25 mouse cellular contexts compared by ENCODE assay signal in the genomic region with DNA sequence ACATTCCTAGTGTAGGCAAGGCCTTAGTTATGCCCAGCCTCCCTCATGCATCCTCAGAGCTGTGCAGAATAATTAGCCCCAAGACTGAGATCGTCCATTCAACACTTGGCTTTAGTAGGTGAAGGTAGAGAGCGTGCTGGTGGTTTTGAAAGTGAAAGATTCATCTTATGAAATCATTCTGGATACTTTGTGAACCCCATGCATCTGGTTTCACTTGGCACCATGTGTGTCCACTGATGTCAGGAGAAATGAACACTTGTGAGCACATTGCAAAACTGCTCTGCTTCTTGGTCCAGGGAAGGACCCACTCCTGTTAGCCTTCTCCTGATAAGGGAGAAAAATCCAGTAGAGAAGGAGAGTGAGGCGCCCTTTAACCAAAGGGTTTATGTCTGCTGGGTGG. TPM values are rescaled to one million over a fixed set of nuclear protein-coding genes. Genes with fewer than 3 reads are reported as not detected.
DNase-seq lines count a peak whose midpoint lies in the region; ATAC-seq and TF ChIP-seq lines count a peak whose summit lies in the region.
"Had no signal": no experiment of that assay in that cellular context is flagged by ENCODE, and none has a peak within 500 bp of the region (broad histone marks: within the 10 kb centered on the region; RNA-seq: fewer than 3 reads in every experiment).

No protein-coding gene starts in this region.

- 0 out of 2 replicates have a peak overlapping the region, but pooled peaks have one; percentile 21 for H3K27ac ChIP-seq in embryonic facial prominence, embryonic 14.5 days (replicated peaks; ENCODE audit: low read depth, low read length)
- H3K27ac ChIP-seq in embryonic facial prominence, embryonic 10.5 days (replicated peaks), result no peak overlapping the region
- peak overlapping the region; percentile 16; the same call in 1 of the 2 replicates for H3K27ac ChIP-seq in lung, embryonic 16.5 days (ENCODE audit: low read length)
- no peak overlapping the region for H3K27ac ChIP-seq in forebrain, embryonic 10.5 days
- H3K27ac ChIP-seq: forebrain, embryonic 13.5 days; hindbrain, embryonic 15.5 days; intestine, embryonic 15.5 days; limb, embryonic 13.5 days; liver, embryonic 15.5 days; midbrain, embryonic 13.5 days; neural tube, embryonic 13.5 days had no signal

- H3K4me2 ChIP-seq in embryonic facial prominence, embryonic 14.5 days (ENCODE audit: low read depth, low read length), result no peak overlapping the region
- no peak overlapping the region for H3K4me2 ChIP-seq in lung, embryonic 16.5 days (ENCODE audit: low read depth, low read length)
- H3K4me2 ChIP-seq: forebrain, embryonic 13.5 days; heart, embryonic 12.5 days; hindbrain, embryonic 15.5 days; intestine, embryonic 15.5 days; limb, embryonic 13.5 days; liver, embryonic 15.5 days; midbrain, embryonic 13.5 days; neural tube, embryonic 13.5 days had no signal

- no peak for ATAC-seq in embryonic facial prominence, embryonic 14.5 days (ENCODE audit: low read depth)
- ATAC-seq in lung, embryonic 16.5 days (ENCODE audit: low read depth), result no peak
- peak; percentile 45; the same call in 1 of the 2 replicates for ATAC-seq in common myeloid progenitor, adult 5-6 weeks (replicated peaks; ENCODE audit: low read depth, poor library complexity, severe bottlenecking)
- ATAC-seq: forebrain, embryonic 13.5 days; intestine, embryonic 15.5 days; midbrain, embryonic 13.5 days had no signal

- no peaks in the 10 kb centered on the region for H3K27me3 ChIP-seq in embryonic facial prominence, embryonic 14.5 days (replicated peaks; ENCODE audit: control insufficient read depth, insufficient read depth, low read length)
- H3K27me3 ChIP-seq in embryonic facial prominence, embryonic 10.5 days (replicated peaks; ENCODE audit: low read depth, poor library complexity, severe bottlenecking), result no peaks in the 10 kb centered on the region
- H3K27me3 ChIP-seq in lung, embryonic 16.5 days (ENCODE audit: control insufficient read depth, insufficient read depth, low read depth, low read length), result no peaks in the 10 kb centered on the region
- no peaks in the 10 kb centered on the region for H3K27me3 ChIP-seq in forebrain, embryonic 10.5 days (ENCODE audit: poor library complexity, severe bottlenecking)
- H3K27me3 ChIP-seq: forebrain, embryonic 13.5 days; heart, embryonic 12.5 days; hindbrain, embryonic 15.5 days; intestine, embryonic 15.5 days; limb, embryonic 13.5 days; liver, embryonic 15.5 days; midbrain, embryonic 13.5 days; neural tube, embryonic 13.5 days had no signal

- no peak for TF ChIP-seq POLR2A in lung, adult 2 months (IDR thresholded peaks at IDR 0.05; ENCODE audit: borderline replicate concordance, extremely low read depth, low read depth, low read length)

- 64% methylated on average over 3 of the region's 3 CpGs for WGBS in embryonic facial prominence, embryonic 14.5 days
- WGBS in embryonic facial prominence, embryonic 10.5 days, result 96% methylated on average over 3 of the region's 3 CpGs
- WGBS in lung, embryonic 16.5 days, result 79% methylated on average over 3 of the region's 3 CpGs
- WGBS in lung, adult 2 months, result 49% methylated on average over 3 of the region's 3 CpGs
- 94% methylated on average over 3 of the region's 3 CpGs for WGBS in forebrain, embryonic 10.5 days

- 0 out of 2 replicates have a peak, but pooled peaks cover 3% of the 10 kb centered on the region for H3K4me1 ChIP-seq in embryonic facial prominence, embryonic 14.5 days (ENCODE audit: control insufficient read depth, insufficient read depth, low read length)
- no peaks in the 10 kb centered on the region for H3K4me1 ChIP-seq in embryonic facial prominence, embryonic 10.5 days
- H3K4me1 ChIP-seq in lung, embryonic 16.5 days (replicated peaks; ENCODE audit: control insufficient read depth, insufficient read depth, low read length), result no peaks in the 10 kb centered on the region
- H3K4me1 ChIP-seq in lung, adult 2 months (ENCODE audit: control insufficient read depth, insufficient read depth, low read length), result peaks cover 4% of the 10 kb centered on the region; the same call in 1 of the 2 replicates
- no peaks in the 10 kb centered on the region for H3K4me1 ChIP-seq in forebrain, embryonic 10.5 days
- H3K4me1 ChIP-seq: intestine, embryonic 15.5 days had no signal

- peaks cover 6% of the 10 kb centered on the region; the same call in 1 of the 2 replicates for H3K36me3 ChIP-seq in embryonic facial prominence, embryonic 14.5 days (ENCODE audit: control insufficient read depth, insufficient read depth, low read length)
- H3K36me3 ChIP-seq in embryonic facial prominence, embryonic 10.5 days (replicated peaks), result peaks cover 35% of the 10 kb centered on the region
- no peaks in the 10 kb centered on the region for H3K36me3 ChIP-seq in lung, embryonic 16.5 days (ENCODE audit: control insufficient read depth, insufficient read depth, low read length)
- H3K36me3 ChIP-seq in forebrain, embryonic 10.5 days (replicated peaks), result peaks cover 31% of the 10 kb centered on the region
- H3K36me3 ChIP-seq: heart, embryonic 12.5 days; hindbrain, embryonic 15.5 days; intestine, embryonic 15.5 days had no signal

- TF ChIP-seq CTCF in lung, adult 2 months (IDR thresholded peaks at IDR 0.05; ENCODE audit: insufficient read depth, low read length), result no peak

- H3K9me3 ChIP-seq in embryonic facial prominence, embryonic 14.5 days (ENCODE audit: control insufficient read depth, low read length), result no peaks in the 10 kb centered on the region; the same call in 1 of the 2 replicates
- no peaks in the 10 kb centered on the region for H3K9me3 ChIP-seq in embryonic facial prominence, embryonic 10.5 days
- no peaks in the 10 kb centered on the region for H3K9me3 ChIP-seq in lung, embryonic 16.5 days (ENCODE audit: control insufficient read depth, low read length)
- H3K9me3 ChIP-seq in forebrain, embryonic 10.5 days, result peaks cover 4% of the 10 kb centered on the region; the same call in 1 of the 2 replicates
- H3K9me3 ChIP-seq: forebrain, embryonic 13.5 days; hindbrain, embryonic 15.5 days; intestine, embryonic 15.5 days; liver, embryonic 15.5 days; midbrain, embryonic 13.5 days; neural tube, embryonic 13.5 days had no signal

- no peak for DNase-seq in embryonic facial prominence, embryonic 14.5 days (ENCODE audit: low spot score)
- DNase-seq in embryonic facial prominence, embryonic 10.5 days (ENCODE audit: low spot score), result no peak
- no peak for DNase-seq in lung, adult 2 months
- DNase-seq in skeletal muscle tissue, adult 2 months (ENCODE audit: low read depth, low spot score), result peak; percentile 48
- DNase-seq in forebrain, embryonic 10.5 days (ENCODE audit: extremely low spot score, low spot score), result no peak
- no peak for DNase-seq in kidney, postnatal 36 days
- DNase-seq: adrenal gland, postnatal 10 days; cerebellum, adult 11 months; cerebellum, postnatal 10 days; heart, postnatal 36 days; kidney, adult 9 months; kidney, postnatal 25 days; layer of hippocampus, adult 9-11 months; spleen, adult 18-20 months; thymus, postnatal 4 days had no signal

- no peak overlapping the region for H3K4me3 ChIP-seq in embryonic facial prominence, embryonic 14.5 days (ENCODE audit: low read depth, low read length)
- no peak overlapping the region for H3K4me3 ChIP-seq in embryonic facial prominence, embryonic 10.5 days
- no peak overlapping the region for H3K4me3 ChIP-seq in lung, embryonic 16.5 days (ENCODE audit: low read length)
- H3K4me3 ChIP-seq in lung, adult 2 months (replicated peaks; ENCODE audit: extremely low read depth, low read depth, low read length), result no peak overlapping the region
- H3K4me3 ChIP-seq in forebrain, embryonic 10.5 days, result no peak overlapping the region
- H3K4me3 ChIP-seq: forebrain, embryonic 13.5 days; heart, embryonic 12.5 days; hindbrain, embryonic 15.5 days; intestine, embryonic 15.5 days; limb, embryonic 13.5 days; liver, embryonic 15.5 days; midbrain, embryonic 13.5 days; neural tube, embryonic 13.5 days had no signal

- no peak overlapping the region for H3K9ac ChIP-seq in embryonic facial prominence, embryonic 14.5 days (ENCODE audit: low read depth, low read length)
- no peak overlapping the region for H3K9ac ChIP-seq in lung, embryonic 16.5 days (ENCODE audit: low read length)
- H3K9ac ChIP-seq: forebrain, embryonic 13.5 days; heart, embryonic 12.5 days; hindbrain, embryonic 15.5 days; intestine, embryonic 15.5 days; limb, embryonic 13.5 days; liver, embryonic 15.5 days; midbrain, embryonic 13.5 days; neural tube, embryonic 13.5 days had no signal

RNA-seq across cellular contexts. Expression of gene Ldhd, which starts 45.2 kb away (rescaled TPM):
- polyA plus RNA-seq in embryonic facial prominence, embryonic 14.5 days (2014; fragmentation: Nextera tagmentation; extraction: Ambion mirVana), result 0.38 and 0.60 TPM in 2 replicates
- 0.23 and 0.25 TPM in 2 replicates for polyA plus RNA-seq in embryonic facial prominence, embryonic 10.5 days (2016; fragmentation: Nextera tagmentation; extraction: Ambion mirVana)
- 1.1 and 1.6 TPM in 2 replicates for polyA plus RNA-seq in lung, embryonic 16.5 days (2015; fragmentation: Nextera tagmentation; extraction: Ambion mirVana)
- 8.8 and 9.4 TPM in 2 replicates for polyA plus RNA-seq in lung, adult 2 months (2012; rRNA removed)
- 0.32 and 0.87 TPM in 2 replicates for total RNA-seq in common myeloid progenitor, adult 5-6 weeks (2017)
- polyA plus RNA-seq in forebrain, embryonic 10.5 days (2016; fragmentation: Nextera tagmentation; extraction: Ambion mirVana), result 0.14 TPM in 1 of 2 replicates, not detected in the other

RNA-seq across cellular contexts. Expression of gene Znrf1, which starts 49.0 kb away (rescaled TPM):
- polyA plus RNA-seq in embryonic facial prominence, embryonic 14.5 days (2014; fragmentation: Nextera tagmentation; extraction: Ambion mirVana), result 35.6 and 39.1 TPM in 2 replicates
- 32.0 and 36.3 TPM in 2 replicates for polyA plus RNA-seq in embryonic facial prominence, embryonic 10.5 days (2016; fragmentation: Nextera tagmentation; extraction: Ambion mirVana)
- polyA plus RNA-seq in lung, embryonic 16.5 days (2015; fragmentation: Nextera tagmentation; extraction: Ambion mirVana), result 18.3 and 19.0 TPM in 2 replicates
- polyA plus RNA-seq in lung, adult 2 months (2012; rRNA removed), result 103 and 116 TPM in 2 replicates
- total RNA-seq in common myeloid progenitor, adult 5-6 weeks (2017), result 71.0 and 78.3 TPM in 2 replicates
- 22.8 and 25.3 TPM in 2 replicates for polyA plus RNA-seq in forebrain, embryonic 10.5 days (2016; fragmentation: Nextera tagmentation; extraction: Ambion mirVana)

RNA-seq across cellular contexts. Expression of gene Zfp1, which starts 58.3 kb away (rescaled TPM):
- 16.3 and 19.3 TPM in 2 replicates for polyA plus RNA-seq in embryonic facial prominence, embryonic 14.5 days (2014; fragmentation: Nextera tagmentation; extraction: Ambion mirVana)
- polyA plus RNA-seq in embryonic facial prominence, embryonic 10.5 days (2016; fragmentation: Nextera tagmentation; extraction: Ambion mirVana), result 20.2 and 20.9 TPM in 2 replicates
- polyA plus RNA-seq in lung, embryonic 16.5 days (2015; fragmentation: Nextera tagmentation; extraction: Ambion mirVana), result 19.8 and 19.9 TPM in 2 replicates
- polyA plus RNA-seq in lung, adult 2 months (2012; rRNA removed), result 3.6 and 4.8 TPM in 2 replicates
- total RNA-seq in common myeloid progenitor, adult 5-6 weeks (2017), result 9.8 and 13.0 TPM in 2 replicates
- polyA plus RNA-seq in forebrain, embryonic 10.5 days (2016; fragmentation: Nextera tagmentation; extraction: Ambion mirVana), result 23.0 and 24.3 TPM in 2 replicates

Comparison
In these comparisons a context has a peak if more than half of its experiments do, and no peak if none do; other contexts are left out.
1. H3K27ac ChIP-seq: peak in embryonic facial prominence, embryonic 14.5 days (single experiment) and lung, embryonic 16.5 days (single experiment); none in embryonic facial prominence, embryonic 10.5 days (single experiment) and forebrain, embryonic 10.5 days (single experiment).